Mouse (Mus musculus) CD8-positive naive resting alpha-beta T cell, adult 2 months (primary cell): ENCODE measurements around the gene Kif24.

Source experiments
- DNase-seq, 2 experiments: peaks; one replicate each; pipeline ENCODE4 v3.0.0; 2022; ENCODE audit warnings: low read depth in 2 of 2, low spot score in 2 of 2

Kif24 gene

GRCm38 (mm10) chr4:41407353-41407752 is 57.3 kb downstream of the Kif24 start:
- DNase-seq: no peak

DNA sequence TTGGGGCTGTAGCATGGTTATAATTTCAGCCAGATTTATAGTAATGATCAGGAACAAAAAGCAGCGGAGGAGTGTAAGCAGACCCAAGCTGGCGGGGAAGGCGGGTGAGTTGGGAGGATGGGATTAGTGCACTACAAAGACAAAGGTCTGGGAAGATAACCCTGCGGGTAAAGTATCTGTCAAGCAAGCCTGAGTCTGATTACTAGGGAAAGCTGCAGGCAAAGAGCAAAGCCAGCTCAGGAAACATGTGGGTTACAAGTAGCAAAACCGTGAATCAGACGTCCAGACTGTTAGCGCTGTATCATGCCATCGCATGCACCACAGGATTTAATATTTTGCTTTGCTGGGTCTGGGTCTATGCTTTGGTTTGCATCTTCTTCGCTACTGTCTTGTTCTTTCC is 58.1 kb downstream of the Kif24 start:
- no peak for DNase-seq

- no peak for DNase-seq
Observed at GRCm38 (mm10) chr4:41401573-41401972, 63.1 kb downstream of the Kif24 start.

DNA sequence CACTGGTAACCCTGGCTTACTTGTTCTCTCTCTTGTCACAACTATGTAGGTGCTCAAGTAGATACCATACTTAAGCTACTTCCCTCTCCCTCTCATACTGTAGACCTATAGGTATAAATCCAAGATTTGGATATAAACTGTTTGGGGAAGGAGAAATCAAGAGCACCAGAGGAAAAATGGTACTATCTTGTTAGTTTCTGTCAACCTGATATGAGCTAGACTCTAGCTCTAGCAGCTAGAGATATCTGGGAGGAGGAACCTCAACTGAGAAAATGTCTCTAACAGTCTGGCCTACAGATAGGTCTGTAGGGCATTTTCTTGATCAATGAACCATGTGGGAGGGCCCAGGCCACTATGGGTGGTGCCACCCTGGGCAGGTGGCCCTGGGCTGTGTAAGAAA is 63.5 kb downstream of the Kif24 start:
- no peak for DNase-seq

DNA sequence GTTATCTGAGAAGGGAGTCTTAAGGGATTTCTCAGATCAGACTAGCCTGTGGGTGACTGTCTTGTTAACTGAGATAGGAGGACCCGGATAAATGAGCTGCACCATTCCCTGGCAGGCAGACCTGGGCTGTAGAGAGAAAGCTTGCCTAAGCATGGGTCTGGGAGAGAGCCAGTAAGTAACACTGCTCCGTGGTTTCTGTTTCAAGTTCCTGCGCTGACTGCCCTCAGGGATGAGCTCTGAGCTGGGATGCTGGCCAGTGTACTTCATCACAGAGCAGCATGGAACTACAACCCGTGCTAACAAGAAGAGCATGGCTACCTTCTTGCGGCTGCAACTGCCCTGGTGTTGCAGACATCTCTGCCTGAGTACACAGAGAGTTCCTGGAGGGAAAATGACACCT is 64.8 kb downstream of the Kif24 start:
- DNase-seq: no peak

GRCm38 (mm10) chr4:41398353-41398752 is 66.3 kb downstream of the Kif24 start:
- no peak for DNase-seq

DNA sequence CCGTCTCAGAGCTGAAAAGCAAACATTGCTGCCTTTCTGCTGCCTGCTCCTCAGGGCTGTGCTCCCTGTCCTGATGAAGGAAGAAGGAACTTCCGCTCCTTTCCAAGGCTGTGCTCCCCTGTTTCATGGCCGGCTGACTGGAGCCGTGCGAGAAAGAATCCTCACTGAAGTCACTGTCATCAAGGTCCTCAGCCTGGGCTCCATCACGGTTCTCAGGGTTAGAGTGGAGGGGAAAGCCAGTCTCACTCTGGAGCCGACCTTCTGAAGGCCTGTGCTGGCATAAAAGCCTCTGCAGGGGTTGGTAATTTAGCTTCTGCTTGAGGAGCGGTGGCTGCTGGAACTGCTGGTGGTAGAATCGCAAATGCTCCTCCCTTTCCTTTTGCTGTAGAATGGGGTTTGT is 70.0 kb downstream of the Kif24 start:
- DNase-seq: no peak

DNA sequence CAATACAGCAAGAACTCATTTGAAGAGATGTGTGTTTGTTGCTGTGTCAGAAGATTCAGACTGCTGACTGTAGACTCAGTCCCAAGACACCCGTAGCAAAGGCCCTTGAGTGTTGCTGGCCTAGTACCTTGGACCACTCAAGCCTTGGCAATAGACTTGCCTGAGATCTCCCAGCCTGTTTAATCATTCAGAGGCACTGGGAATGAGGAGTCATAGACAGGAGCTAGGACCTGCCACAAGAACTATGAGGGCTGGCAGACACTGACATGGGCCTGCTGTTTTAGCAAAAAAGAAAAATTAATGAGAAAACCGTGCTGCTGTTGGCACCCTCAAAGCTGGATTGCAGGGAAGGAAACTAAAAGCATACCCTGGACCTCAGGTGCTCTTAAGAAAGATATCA is 73.7 kb downstream of the Kif24 start:
- no peak for DNase-seq

GRCm38 (mm10) chr4:41390122-41390521 is 74.6 kb downstream of the Kif24 start:
- peak; percentile 40 to 66 for DNase-seq

GRCm38 (mm10) chr4:41389240-41389639 is 75.4 kb downstream of the Kif24 start:
- no peak for DNase-seq

DNA sequence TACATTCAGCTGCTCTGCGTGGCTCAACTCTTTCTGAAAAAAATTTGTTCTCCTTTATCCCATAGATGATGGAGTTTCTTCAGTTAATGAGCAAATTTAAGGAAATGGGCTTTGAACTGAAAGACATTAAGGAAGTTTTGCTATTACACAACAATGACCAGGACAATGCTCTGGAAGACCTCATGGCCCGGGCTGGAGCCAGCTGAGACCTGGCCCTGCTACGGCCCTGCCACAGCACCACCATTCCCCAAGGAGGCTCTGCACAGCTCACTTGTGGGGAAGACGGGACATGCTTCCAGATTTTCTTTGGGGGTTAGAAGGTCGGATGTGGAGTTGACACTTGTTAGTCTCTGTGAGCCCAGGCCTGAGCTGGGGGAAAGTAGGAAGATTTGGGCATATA is 76.1 kb downstream of the Kif24 start:
- DNase-seq: no peak

DNA sequence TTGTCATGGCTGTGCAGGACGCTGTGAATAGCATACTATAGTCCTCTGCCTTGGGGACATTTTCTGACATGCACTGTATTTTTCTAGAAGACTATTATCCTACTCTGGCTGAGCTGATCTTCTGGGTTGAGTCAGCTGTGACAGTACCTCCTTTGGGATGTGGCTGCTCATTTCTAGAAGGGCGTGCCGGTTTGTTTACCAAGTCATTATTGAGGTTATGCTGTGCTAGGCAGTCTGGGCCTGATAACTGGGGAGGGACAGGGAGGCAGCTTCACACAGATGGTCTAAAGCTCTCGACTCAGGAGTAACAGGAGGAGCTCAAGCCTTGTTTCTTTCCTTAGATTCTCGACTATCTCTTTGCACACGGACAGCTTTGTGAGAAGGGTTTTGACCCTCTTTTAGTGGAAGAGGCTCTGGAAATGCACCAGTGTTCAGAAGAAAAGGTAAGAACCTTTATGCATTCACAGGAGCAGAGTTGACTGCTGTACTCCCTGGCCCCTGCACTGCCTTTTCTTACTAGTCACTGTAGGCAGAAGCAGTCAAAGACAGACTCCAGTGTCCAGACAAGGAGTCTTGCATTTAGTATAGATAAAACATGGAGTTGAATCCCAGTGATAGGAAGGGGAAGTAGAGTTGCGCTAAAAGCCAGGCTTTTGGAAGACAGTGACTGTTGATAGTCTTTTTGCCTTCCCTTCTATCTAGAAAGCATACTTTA is 76.8 kb downstream of the Kif24 start:
- no peak for DNase-seq

GRCm38 (mm10) chr4:41386412-41386975 is 78.2 kb downstream of the Kif24 start:
- DNase-seq: no peak

GRCm38 (mm10) chr4:41381213-41381950 is 83.3 kb downstream of the Kif24 start:
- DNase-seq: no peak

DNA sequence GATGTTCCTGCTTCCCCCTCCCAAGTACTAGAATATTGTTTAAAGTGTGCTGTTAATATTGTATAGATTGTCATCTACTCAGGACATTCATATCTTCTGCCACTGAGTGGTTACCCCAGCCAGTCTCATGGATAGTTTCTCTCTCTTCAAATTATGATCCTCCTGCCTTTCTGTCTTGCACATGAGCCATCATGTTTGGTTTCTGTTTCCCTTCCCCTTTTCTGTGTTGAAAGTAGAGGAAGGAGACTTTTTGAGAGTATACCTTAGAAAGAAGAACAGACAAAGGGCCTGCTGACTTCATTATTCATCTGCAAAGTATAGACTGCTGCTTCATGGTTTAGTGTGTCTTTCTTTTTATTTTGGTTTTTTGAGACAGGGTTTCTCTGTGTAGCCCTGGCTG is 87.1 kb downstream of the Kif24 start:
- no peak for DNase-seq

GRCm38 (mm10) chr4:41369702-41370437 is 94.8 kb downstream of the Kif24 start:
- no peak for DNase-seq

- DNase-seq: no peak
Observed at GRCm38 (mm10) chr4:41368198-41368597, 96.5 kb downstream of the Kif24 start.

DNA sequence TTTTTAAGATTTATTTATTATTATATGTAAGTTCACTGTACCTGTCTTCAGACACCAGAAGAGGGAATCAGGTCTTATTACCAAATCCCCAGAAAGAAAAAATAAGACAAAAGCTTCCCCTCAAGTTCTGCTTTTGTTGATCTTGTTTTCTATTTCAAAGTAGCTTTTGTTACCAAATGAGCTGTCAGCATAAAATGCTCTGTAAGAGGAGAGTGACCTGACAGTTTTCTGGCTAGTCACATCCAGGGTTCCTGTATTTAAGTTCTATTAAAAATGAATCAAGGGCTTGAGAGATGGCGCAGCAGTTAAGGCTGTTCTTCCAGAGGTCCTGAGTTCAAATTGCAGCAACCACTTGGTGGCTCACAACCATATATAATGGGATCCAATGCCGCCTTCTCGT is 103.6 kb downstream of the Kif24 start:
- no peak for DNase-seq

DNA sequence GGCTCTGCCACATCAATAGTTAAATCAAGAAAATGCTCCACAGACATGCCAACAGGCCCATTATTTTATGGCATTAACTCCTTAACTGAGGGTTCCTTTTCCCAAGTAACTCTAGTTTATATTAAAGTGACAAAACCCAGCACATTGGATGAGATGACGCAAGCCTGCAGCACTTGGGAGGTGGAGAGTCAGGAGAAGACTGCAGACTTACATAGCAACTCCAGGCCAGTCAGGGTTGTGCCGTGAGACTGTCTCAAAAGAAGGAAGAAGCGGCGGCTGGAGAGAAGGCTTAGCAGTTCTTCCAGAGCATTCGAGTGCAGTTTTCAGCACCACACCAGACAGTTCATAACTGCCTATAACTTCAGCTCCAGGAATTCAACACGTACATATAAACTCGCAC is 105.3 kb downstream of the Kif24 start:
- no peak for DNase-seq

DNA sequence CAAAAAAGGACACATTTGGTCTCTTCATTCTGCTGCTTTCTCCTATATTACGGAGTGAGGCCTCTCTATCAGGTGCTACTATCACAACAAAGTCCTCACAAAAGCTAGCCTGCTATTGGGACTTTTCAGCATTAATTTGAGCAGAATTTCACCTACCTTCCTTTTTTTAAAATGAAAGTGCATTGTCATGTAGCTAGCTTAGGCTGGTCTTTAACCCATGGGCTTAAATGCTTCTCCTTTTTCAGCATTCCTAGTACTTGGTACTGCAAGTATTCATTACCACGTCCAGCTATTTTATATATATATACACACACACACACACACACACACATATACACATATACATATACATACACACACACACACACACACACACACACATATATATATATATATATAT is 106.0 kb downstream of the Kif24 start:
- DNase-seq: no peak

GRCm38 (mm10) chr4:41357154-41357553 is 107.5 kb downstream of the Kif24 start:
- DNase-seq: no peak

DNA sequence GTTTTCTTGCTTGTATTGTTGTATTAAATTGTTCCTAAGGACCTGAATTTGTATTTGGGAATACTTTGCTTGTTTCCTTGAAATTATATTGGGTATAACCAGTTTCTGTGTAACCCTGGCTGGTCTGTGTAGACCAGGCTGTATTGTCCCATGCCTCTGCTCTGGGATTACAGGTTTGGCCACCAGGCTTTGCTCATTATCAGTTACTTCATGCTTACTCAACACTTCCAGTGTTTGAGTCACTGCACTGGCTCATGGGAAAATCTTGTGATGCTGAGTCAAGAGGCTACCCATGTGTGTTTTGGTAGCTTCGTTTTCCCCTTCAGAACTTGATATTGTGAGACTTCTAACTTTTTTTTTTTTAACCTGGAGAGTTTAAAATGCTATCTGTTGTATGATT is 111.4 kb downstream of the Kif24 start:
- no peak for DNase-seq
